Mouse (Mus musculus) midbrain, embryonic 16.5 days (tissue): ENCODE data around the gene Hspa4. TPM values are rescaled to one million over a fixed set of nuclear protein-coding genes. Genes with fewer than 3 reads are reported as not detected.

Experiments
- polyA plus RNA-seq: library from polyadenylated mRNA; unstranded; fragments of >200 nt; fragmentation: Nextera tagmentation; extraction: Ambion mirVana; gene quantifications from 2 replicates; pipeline ENCODE4 v1.2.1, GENCODE M21; 2015

Hspa4 gene
- polyA plus RNA-seq, 1 experiment from 2014 or later, result 37.9 TPM

Other genes with a start within 250 kb of the Hspa4 start
- 13.7 and 16.1 TPM in 2 replicates for gene Zcchc10, start 24.2 kb upstream of the Hspa4 start, polyA plus RNA-seq
- 42.4 and 53.5 TPM in 2 replicates for gene Aff4, start 50.4 kb upstream of the Hspa4 start, polyA plus RNA-seq
- not detected in 2 replicates for gene Leap2, start 122.7 kb upstream of the Hspa4 start, polyA plus RNA-seq
- gene Uqcrq, start 130.4 kb upstream of the Hspa4 start, polyA plus RNA-seq, result 610 and 673 TPM in 2 replicates
- 1.8 and 3.1 TPM in 2 replicates for gene Gdf9, start 130.6 kb upstream of the Hspa4 start, polyA plus RNA-seq
- 0.10 TPM in 1 of 2 replicates, not detected in the other for gene Gm10447, start 156.7 kb upstream of the Hspa4 start, polyA plus RNA-seq
- gene Shroom1, start 156.7 kb upstream of the Hspa4 start, polyA plus RNA-seq, result 3.0 and 4.5 TPM in 2 replicates
- not detected in 2 replicates for gene Gm9837, start 170.0 kb upstream of the Hspa4 start, polyA plus RNA-seq
- not detected in 2 replicates for gene Gm9945, start 179.7 kb upstream of the Hspa4 start, polyA plus RNA-seq
- 1.1 and 1.6 TPM in 2 replicates for gene Sowaha, start 179.8 kb upstream of the Hspa4 start, polyA plus RNA-seq
- 20.0 and 20.7 TPM in 2 replicates for gene Sept8, start 218.8 kb upstream of the Hspa4 start, polyA plus RNA-seq